Mouse (Mus musculus) forebrain, embryonic 14.5 days (tissue): ENCODE data around the gene Gmpr. TPM values are rescaled to one million over a fixed set of nuclear protein-coding genes. Genes with fewer than 3 reads are reported as not detected.

Experiments
- ATAC-seq: fragments of 200-750 bp; cut with Nextera tagmentation; 2 replicates; pipeline ENCODE4 v1.8.0; 2017; ENCODE audit warnings: mild to moderate bottlenecking, moderate library complexity
- DNase-seq: peaks from one replicate; pipeline ENCODE4 v3.0.0-alpha.2; 2015; ENCODE audit warnings: low spot score
- H3K27ac ChIP-seq: fragments of 300-500 bp; sonication (generic); 2 replicates; pipeline ENCODE4 v1.5.1; 2014; ENCODE audit warnings: low read depth, mild to moderate bottlenecking, control low read depth, low read length, moderate library complexity
- H3K27me3 ChIP-seq: fragments of 300-500 bp; sonication (generic); replicated peaks from 2 replicates; pipeline ENCODE4 v1.6.1; 2014; ENCODE audit warnings: low read length, control low read depth, mixed read lengths; ENCODE audit not compliant: control insufficient read depth, insufficient read depth
- H3K36me3 ChIP-seq: fragments of 300-500 bp; sonication (generic); 2 replicates; pipeline ENCODE4 v1.6.1; 2014; ENCODE audit warnings: low read length, control low read depth; ENCODE audit not compliant: control insufficient read depth, insufficient read depth
- H3K4me1 ChIP-seq: fragments of 300-500 bp; sonication (generic); 2 replicates; pipeline ENCODE4 v1.6.1; 2014; ENCODE audit warnings: antibody characterized with exemption, low read length, control low read depth; ENCODE audit not compliant: control insufficient read depth, insufficient read depth
- H3K4me2 ChIP-seq: fragments of 300-500 bp; sonication (generic); 2 replicates; pipeline ENCODE4 v1.6.1; 2014; ENCODE audit warnings: mild to moderate bottlenecking, control low read depth, low read length
- H3K4me3 ChIP-seq: fragments of 300-500 bp; sonication (generic); 2 replicates; pipeline ENCODE4 v1.5.1; 2014; ENCODE audit warnings: low read depth, low read length, control low read depth
- H3K9ac ChIP-seq: fragments of 300-500 bp; sonication (generic); 2 replicates; pipeline ENCODE4 v1.6.1; 2014; ENCODE audit warnings: mild to moderate bottlenecking, low read length, control low read depth, moderate library complexity
- H3K9me3 ChIP-seq: fragments of 300-500 bp; sonication (generic); replicated peaks from 2 replicates; pipeline ENCODE4 v1.6.1; 2016; ENCODE audit warnings: low read length, control low read depth, mixed read lengths; ENCODE audit not compliant: control insufficient read depth
- WGBS: fragments of 180-500 bp; shearing (Covaris S2); extraction: QIAGEN DNeasy Blood & Tissue Kit; methylation state at CpG from one replicate; pipeline ENCODE4 v1.1.7; 2014; 5-methylcytosine and 5-hydroxymethylcytosine counted together
- polyA plus RNA-seq: library from polyadenylated mRNA; unstranded; fragments of >200 nt; fragmentation: Nextera tagmentation; extraction: Ambion mirVana; gene quantifications from 2 replicates; pipeline ENCODE4 v1.2.1, GENCODE M21; 2014

Gmpr gene
- 24.3 and 25.7 TPM in 2 replicates for polyA plus RNA-seq

- no peaks in the 10 kb centered on the region for H3K36me3 ChIP-seq
- WGBS = under 1% methylated on average over 63 of the region's 63 CpGs
- 0 out of 2 replicates have a peak, but pooled peaks cover 5% of the 10 kb centered on the region for H3K27me3 ChIP-seq
- peaks cover 6% of the 10 kb centered on the region; the same call in 1 of the 2 replicates for H3K4me1 ChIP-seq
- ATAC-seq (peak; percentile 90), DNase-seq (peak; percentile 89)
- no peaks in the 10 kb centered on the region for H3K9me3 ChIP-seq
- peak within 1 kb of the TSS; percentile 50 for H3K4me3 ChIP-seq
- H3K9ac ChIP-seq = peak within 1 kb of the TSS; percentile 68
- peak within 1 kb of the TSS; percentile 27; the same call in 1 of the 2 replicates for H3K27ac ChIP-seq
- H3K4me2 ChIP-seq = peak within 1 kb of the TSS; percentile 92
Observed at GRCm38 (mm10) chr13:45507274-45508229, at the start of gene Gmpr. Gmpr (plus strand) TSS chr13:45507444.

- Histone ChIP-seq H3K27me3 (no peaks in the 10 kb centered on the region), H3K36me3 (no peaks in the 10 kb centered on the region), H3K4me2 (no peak overlapping the region), H3K9ac (no peak overlapping the region), H3K9me3 (no peaks in the 10 kb centered on the region), H3K4me1 (peaks cover 9% of the 10 kb centered on the region), H3K4me3 (no peak overlapping the region), H3K27ac (no peak overlapping the region)
- 79% methylated on average over 7 of the region's 7 CpGs for WGBS
- no peak for ATAC-seq
- DNase-seq = no peak
Observed at GRCm38 (mm10) chr13:45457459-45457858, 49.8 kb upstream of the Gmpr start.

DNA sequence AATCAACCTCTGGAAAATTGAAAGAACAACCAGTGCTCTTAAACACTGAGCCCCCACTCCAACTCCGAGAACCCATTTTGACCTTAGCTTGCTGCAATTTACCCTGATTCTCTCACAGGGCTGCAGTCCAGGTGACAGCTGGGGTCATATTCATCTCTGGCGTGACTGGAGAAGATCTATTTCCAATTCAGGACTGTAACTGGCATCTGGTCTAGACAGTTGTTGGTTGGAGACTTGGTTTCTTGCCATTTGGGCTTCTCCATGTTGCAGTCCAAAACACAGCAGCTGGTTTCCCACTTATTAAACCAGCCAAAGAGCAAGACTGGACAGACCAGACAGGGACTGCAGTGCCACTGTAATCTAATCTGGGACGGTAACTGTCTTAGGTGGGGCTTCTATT, 47.1 kb upstream of the Gmpr start:
- ATAC-seq (no peak), DNase-seq (no peak)
- H3K36me3 ChIP-seq = no peaks in the 10 kb centered on the region
- no peaks in the 10 kb centered on the region for H3K27me3 ChIP-seq
- no peak overlapping the region for H3K9ac ChIP-seq
- no peak overlapping the region for H3K4me2 ChIP-seq
- H3K27ac ChIP-seq = no peak overlapping the region
- no peak overlapping the region for H3K4me3 ChIP-seq
- H3K9me3 ChIP-seq = no peaks in the 10 kb centered on the region
- peaks cover 4% of the 10 kb centered on the region for H3K4me1 ChIP-seq
- 88% methylated on average over 3 of the region's 3 CpGs for WGBS

- peaks cover under 1% of the 10 kb centered on the region; the same call in 1 of the 2 replicates for H3K4me1 ChIP-seq
- H3K36me3 ChIP-seq = no peaks in the 10 kb centered on the region
- no peak overlapping the region for H3K4me2 ChIP-seq
- H3K27ac ChIP-seq = no peak overlapping the region
- H3K9ac ChIP-seq = no peak overlapping the region
- no peaks in the 10 kb centered on the region for H3K9me3 ChIP-seq
- 88% methylated on average over 14 of the region's 14 CpGs for WGBS
- no peak overlapping the region for H3K4me3 ChIP-seq
- DNase-seq = no peak
- ATAC-seq = no peak
- H3K27me3 ChIP-seq = no peaks in the 10 kb centered on the region
Observed at GRCm38 (mm10) chr13:45461370-45461958, 45.8 kb upstream of the Gmpr start.

GRCm38 (mm10) chr13:45465616-45466015, 41.6 kb upstream of the Gmpr start:
- H3K9ac ChIP-seq = no peak overlapping the region
- ATAC-seq (0 out of 2 replicates have a peak, but pooled peaks have one; percentile 46), DNase-seq (no peak)
- H3K9me3 ChIP-seq = no peaks in the 10 kb centered on the region
- no peak overlapping the region for H3K4me3 ChIP-seq
- no peak overlapping the region for H3K27ac ChIP-seq
- H3K4me1 ChIP-seq = peaks cover 7% of the 10 kb centered on the region
- no peak overlapping the region for H3K4me2 ChIP-seq
- H3K27me3 ChIP-seq = peaks cover 8% of the 10 kb centered on the region; the same call in 1 of the 2 replicates
- no peaks in the 10 kb centered on the region for H3K36me3 ChIP-seq
- 45% methylated on average over 10 of the region's 10 CpGs for WGBS

GRCm38 (mm10) chr13:45466031-45466519, 41.2 kb upstream of the Gmpr start:
- H3K36me3 ChIP-seq = no peaks in the 10 kb centered on the region
- H3K4me3 ChIP-seq = no peak overlapping the region
- H3K27ac ChIP-seq = no peak overlapping the region
- H3K27me3 ChIP-seq = peaks cover 10% of the 10 kb centered on the region; the same call in 1 of the 2 replicates
- H3K9me3 ChIP-seq = no peaks in the 10 kb centered on the region
- no peak overlapping the region for H3K4me2 ChIP-seq
- H3K4me1 ChIP-seq = peaks cover 7% of the 10 kb centered on the region
- no peak overlapping the region for H3K9ac ChIP-seq
- ATAC-seq = peak; percentile 71
- 22% methylated on average over 10 of the region's 10 CpGs for WGBS
- peak; percentile 87 for DNase-seq

DNA sequence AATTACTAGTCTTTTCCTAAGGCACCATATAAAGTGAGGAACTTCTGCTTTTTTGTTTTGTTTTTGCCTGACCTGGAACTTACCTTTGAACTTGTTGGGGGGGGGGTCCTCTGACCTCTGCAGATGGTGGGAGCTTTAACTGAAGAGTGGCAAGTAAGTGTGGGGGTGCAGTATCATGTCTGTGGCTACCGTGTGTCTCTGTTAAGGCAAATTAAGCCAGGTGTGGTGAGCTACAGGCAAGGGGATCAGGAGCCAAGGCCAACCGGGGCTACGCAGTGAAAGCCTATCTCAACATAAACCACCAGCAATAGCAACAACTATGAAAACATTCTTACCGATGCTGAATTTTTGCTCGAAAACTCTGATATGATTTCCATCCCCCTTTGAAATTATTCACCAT, 38.5 kb upstream of the Gmpr start:
- H3K4me1 ChIP-seq = peaks cover 7% of the 10 kb centered on the region
- DNase-seq (no peak), ATAC-seq (no peak)
- H3K27ac ChIP-seq = no peak overlapping the region
- no peaks in the 10 kb centered on the region for H3K9me3 ChIP-seq
- peaks cover 15% of the 10 kb centered on the region; the same call in 1 of the 2 replicates for H3K27me3 ChIP-seq
- no peak overlapping the region for H3K4me2 ChIP-seq
- no peaks in the 10 kb centered on the region for H3K36me3 ChIP-seq
- H3K4me3 ChIP-seq = no peak overlapping the region
- no peak overlapping the region for H3K9ac ChIP-seq
- WGBS = 87% methylated on average over 5 of the region's 5 CpGs

GRCm38 (mm10) chr13:45469481-45470301, 37.6 kb upstream of the Gmpr start:
- H3K9ac ChIP-seq = no peak overlapping the region
- peaks cover 24% of the 10 kb centered on the region for H3K27me3 ChIP-seq
- no peaks in the 10 kb centered on the region for H3K9me3 ChIP-seq
- H3K4me2 ChIP-seq = no peak overlapping the region
- WGBS = 31% methylated on average over 19 of the region's 19 CpGs
- ATAC-seq (no peak), DNase-seq (peak; percentile 38)
- H3K4me3 ChIP-seq = no peak overlapping the region
- no peak overlapping the region for H3K27ac ChIP-seq
- peaks cover 7% of the 10 kb centered on the region for H3K4me1 ChIP-seq
- H3K36me3 ChIP-seq = no peaks in the 10 kb centered on the region
